Mouse (Mus musculus) Patski (cell line): ENCODE measurements around the gene 2010111I01Rik. TPM values are rescaled to one million over a fixed set of nuclear protein-coding genes. Genes with fewer than 3 reads are reported as not detected.

Source experiments
- ATAC-seq: fragments of 100-300 bp; one replicate; pipeline ENCODE4 v1.8.0; 2021
- CTCF ChIA-PET: fragments of 350-600 bp; sonication (Branson Sonifier 250); formaldehyde crosslinking; loops from one replicate; lab custom pipeline; 2022; ENCODE audit warnings: inconsistent platforms; lab: Charles Lee
- POLR2A ChIA-PET: fragments of 350-600 bp; sonication (Branson Sonifier 250); formaldehyde crosslinking; loops from one replicate; lab custom pipeline; 2022; ENCODE audit warnings: antibody characterized with exemption, inconsistent platforms; lab: Charles Lee
- DNase-seq: peaks from one replicate; pipeline ENCODE4 v3.0.0-alpha.2; 2011; ENCODE audit warnings: low read depth, low spot score
- H3K27me3 ChIP-seq: fragments of 371-371 bp; one replicate; pipeline ENCODE4 v1.5.1; 2021
- CTCF ChIP-seq: fragments of 100-300 bp; IDR thresholded peaks from one replicate; pipeline ENCODE4 v1.5.1; 2021
- in situ Hi-C: fragments of 300-500 bp; cut with MboI; formaldehyde crosslinking; loops from 3 replicates; pipeline ENCODE4 v1.11.1; 2018; ENCODE audit warnings: low pct_unique_long_range_greater_than_20kb, mixed read lengths
- polyA plus RNA-seq: library from polyadenylated mRNA; unstranded; gene quantifications from one replicate; pipeline ENCODE4 v1.2.3, GENCODE M21; 2021

Gene 2010111I01Rik
- polyA plus RNA-seq, 1 experiment from 2014 or later = 98.5 TPM

DNA sequence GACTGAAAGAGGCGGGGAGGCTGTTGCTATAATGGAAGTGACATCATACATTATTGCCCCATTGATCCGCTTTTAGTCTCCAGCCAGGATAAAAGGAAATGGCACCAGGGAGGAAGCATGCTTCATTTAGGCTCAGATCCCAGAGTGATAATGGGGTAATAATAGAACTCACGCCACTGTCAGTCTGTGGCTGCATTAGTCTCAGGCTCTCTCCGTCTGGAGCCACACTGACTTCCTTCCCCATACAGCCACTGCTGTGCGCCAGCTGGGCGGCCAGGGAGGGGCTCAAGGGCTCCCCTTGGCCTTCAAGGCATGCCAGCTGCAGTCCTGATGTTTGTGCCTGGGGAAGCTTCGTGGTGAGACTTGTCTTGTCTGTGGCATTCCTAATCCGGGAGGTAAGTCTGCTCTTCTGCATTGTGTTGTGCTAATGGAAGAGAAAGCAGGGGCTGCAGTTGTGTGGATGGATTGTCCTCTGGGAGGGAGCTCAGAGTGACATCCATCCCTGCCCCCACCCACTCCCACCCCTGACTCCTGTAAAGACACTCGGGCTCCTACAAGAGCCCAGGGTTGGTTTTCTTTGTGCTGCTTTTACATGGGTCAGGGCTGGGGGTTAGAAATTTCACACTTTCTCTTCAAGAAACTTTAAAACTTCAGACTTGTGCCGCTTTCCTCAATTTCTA is 314.2 kb downstream of the 2010111I01Rik start:
- no peaks in the 10 kb centered on the region for H3K27me3 ChIP-seq
- peak; percentile 36 for ATAC-seq
- POLR2A ChIA-PET = no interaction called here
- no peak for TF ChIP-seq CTCF
- in situ Hi-C loops = loop anchor here (5.0 kb wide), 1 partner anchor 37 kb away; no protein-coding TSS in a partner anchor
- CTCF ChIA-PET = no interaction called here
- no peak for DNase-seq

DNA sequence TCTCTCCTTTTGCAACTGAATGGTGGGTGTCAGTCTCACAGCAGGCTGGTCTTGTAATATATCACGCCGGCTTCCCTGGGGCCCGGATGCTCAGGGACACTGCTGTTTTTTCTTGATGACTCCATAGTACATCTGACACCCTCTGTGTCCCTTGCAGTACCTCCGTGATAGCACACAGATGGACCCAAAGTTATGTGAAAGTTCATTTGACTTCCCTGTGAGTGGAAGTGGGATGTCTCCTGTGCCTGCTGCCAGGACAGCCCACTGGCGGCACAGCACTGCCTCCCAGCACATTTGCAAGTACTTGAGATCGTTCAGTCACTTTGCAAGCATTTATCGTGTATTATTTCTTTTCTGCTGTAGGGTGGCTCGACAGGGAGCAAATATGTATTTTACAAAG is 315.1 kb downstream of the 2010111I01Rik start:
- CTCF ChIA-PET = no interaction called here
- ATAC-seq (no peak), DNase-seq (no peak)
- TF ChIP-seq CTCF = no peak
- no peaks in the 10 kb centered on the region for H3K27me3 ChIP-seq
- in situ Hi-C loops = loop anchor here (5.0 kb wide), 1 partner anchor 38 kb away; no protein-coding TSS in a partner anchor
- POLR2A ChIA-PET = no interaction called here

DNA sequence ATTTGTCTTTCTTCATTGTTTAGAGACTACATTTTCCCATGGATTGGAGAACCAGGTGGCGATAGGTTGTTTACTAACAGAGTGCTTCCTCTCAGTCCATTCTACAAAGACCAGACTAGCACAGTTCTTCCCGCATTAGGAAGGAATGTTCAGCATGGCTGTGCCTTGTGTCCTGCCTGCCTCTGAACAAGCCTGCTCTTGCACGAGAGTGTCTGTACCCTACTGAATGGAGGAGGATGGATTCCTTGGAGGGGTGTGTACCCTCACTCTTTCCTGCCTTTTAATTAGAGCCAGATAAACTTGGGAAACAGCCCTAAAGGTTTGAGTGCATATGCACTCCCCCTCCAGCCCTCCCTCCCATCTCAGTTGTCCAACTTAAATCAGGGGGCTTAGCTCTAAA is 315.7 kb downstream of the 2010111I01Rik start:
- no peak for TF ChIP-seq CTCF
- H3K27me3 ChIP-seq = no peaks in the 10 kb centered on the region
- in situ Hi-C loops = no loop called here
- POLR2A ChIA-PET = interaction anchor here (1.0 to 1.1 kb wide), 2 partner anchors 30 to 49 kb away, joined by 3 to 5 read pairs; no protein-coding TSS in a partner anchor
- no peak for ATAC-seq
- CTCF ChIA-PET = interaction anchor here (0.9 to 1.3 kb wide), 3 partner anchors 51 to 235 kb away, joined by 4 to 5 read pairs (median 5); no protein-coding TSS in a partner anchor
- no peak for DNase-seq

DNA sequence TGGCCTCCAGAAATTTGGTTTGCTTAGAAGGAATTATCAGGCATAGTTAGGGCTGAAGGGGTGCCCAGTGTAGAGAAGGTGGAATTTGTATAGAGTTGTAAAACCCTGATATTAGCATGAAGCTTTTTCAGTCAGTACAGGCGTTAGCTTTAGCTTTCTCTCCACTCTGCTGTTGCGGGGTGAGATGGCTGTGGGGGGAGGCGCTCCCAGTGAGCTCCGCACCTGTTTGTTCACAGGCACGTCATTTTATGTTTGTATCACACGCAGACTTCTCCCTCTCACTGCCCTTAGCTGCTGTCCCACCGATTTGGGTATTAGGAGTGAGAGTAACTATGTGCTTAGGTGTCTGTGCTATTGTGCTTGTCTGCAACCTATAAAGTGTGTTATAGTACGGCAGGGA is 316.5 kb downstream of the 2010111I01Rik start:
- ChIA-PET CTCF (interaction anchor here (0.9 to 1.3 kb wide), 3 partner anchors 50 to 236 kb away, joined by 4 to 5 read pairs (median 5); no protein-coding TSS in a partner anchor), POLR2A (interaction anchor here (1.0 to 1.1 kb wide), 2 partner anchors 31 to 50 kb away, joined by 3 to 5 read pairs; no protein-coding TSS in a partner anchor)
- in situ Hi-C loops = no loop called here
- TF ChIP-seq CTCF = no peak
- ATAC-seq (no peak), DNase-seq (no peak)
- no peaks in the 10 kb centered on the region for H3K27me3 ChIP-seq

DNA sequence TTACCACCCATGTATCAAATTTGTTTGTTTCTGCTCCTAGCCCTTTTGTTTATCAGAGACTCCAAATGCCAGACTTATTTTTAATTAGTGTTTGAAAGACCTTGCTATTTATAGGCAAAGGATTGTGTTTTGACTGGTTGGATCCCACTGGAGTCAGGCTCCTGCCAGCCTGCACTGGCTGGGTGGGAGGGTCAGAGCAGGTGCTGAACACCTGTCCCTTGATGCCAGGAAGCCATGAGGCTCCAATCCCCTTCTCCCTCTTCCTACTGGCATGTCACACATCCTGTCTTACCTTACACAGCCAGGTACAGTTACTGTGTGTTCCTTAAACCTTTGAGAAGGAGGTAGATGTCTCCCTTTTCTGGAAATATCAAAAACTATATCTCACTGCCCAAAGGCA is 318.5 kb downstream of the 2010111I01Rik start:
- no peaks in the 10 kb centered on the region for H3K27me3 ChIP-seq
- ChIA-PET POLR2A (interaction anchor here (0.6 to 1.3 kb wide), 3 partner anchors 9 to 361 kb away, joined by 4 to 5 read pairs (median 5); no protein-coding TSS in a partner anchor), CTCF (interaction anchor here (1.0 to 2.0 kb wide), 4 partner anchors 12 to 312 kb away, joined by 3 to 7 read pairs (median 5); no protein-coding TSS in a partner anchor)
- DNase-seq (no peak), ATAC-seq (no peak)
- no peak for TF ChIP-seq CTCF
- in situ Hi-C loops = no loop called here

DNA sequence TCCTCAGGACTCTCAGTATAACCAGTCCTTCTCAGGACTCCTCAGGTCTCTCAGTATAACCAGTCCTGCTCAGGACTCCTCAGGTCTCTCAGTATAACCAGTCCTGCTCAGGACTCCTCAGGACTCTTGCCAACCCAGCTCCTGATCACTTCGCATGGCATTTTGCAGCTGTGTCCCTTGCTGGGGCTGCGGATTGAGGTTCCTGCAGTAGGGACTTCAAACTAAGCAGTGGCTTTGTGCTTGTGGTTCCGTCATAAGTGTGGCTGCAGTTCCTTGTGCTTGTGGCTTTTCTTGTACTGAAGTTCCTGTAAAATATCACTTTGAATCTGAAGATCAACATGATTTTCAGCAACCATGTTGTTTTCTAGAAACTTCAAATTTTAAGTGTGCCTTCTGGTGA is 320.1 kb downstream of the 2010111I01Rik start:
- no peak for TF ChIP-seq CTCF
- POLR2A ChIA-PET = interaction anchor here (1.5 kb wide), 1 partner anchor 16 kb away, joined by 4 read pairs; no protein-coding TSS in a partner anchor
- ATAC-seq = no peak
- no peaks in the 10 kb centered on the region for H3K27me3 ChIP-seq
- CTCF ChIA-PET = interaction anchor here (0.9 kb wide), 1 partner anchor 45 kb away, joined by 3 read pairs; no protein-coding TSS in a partner anchor
- in situ Hi-C loops = no loop called here
- DNase-seq = no peak

DNA sequence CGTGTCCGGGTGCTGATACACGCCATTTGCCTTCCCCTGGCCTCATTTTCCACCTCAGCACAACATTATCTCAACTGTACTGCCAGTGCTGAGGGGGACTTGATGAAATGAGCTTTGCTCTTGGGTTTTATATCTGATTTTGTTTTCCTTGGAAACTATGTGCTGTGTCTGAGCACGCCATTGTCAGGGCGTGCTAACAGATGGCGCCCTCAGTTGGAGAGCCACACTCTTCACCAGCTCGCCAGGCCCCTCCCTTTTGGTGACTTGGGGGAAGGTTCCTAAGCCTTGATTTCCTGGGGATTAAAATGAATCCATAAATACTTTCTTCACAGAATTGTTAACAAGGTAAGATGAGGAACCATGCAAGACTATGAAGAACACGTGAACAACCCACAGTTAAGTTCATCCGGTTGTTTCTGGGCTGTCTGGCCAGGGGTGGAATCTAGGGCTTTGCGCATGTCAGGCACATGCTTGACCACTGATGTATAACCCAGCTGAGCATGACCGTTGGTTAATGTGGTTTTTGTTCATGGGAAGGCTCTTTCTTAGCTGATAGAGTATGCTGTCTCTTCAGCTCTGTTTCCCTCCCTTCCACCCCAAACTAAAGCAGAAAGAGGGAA is 321.9 kb downstream of the 2010111I01Rik start:
- POLR2A ChIA-PET = interaction anchor here (0.6 to 1.1 kb wide), 4 partner anchors 10 to 241 kb away, joined by 3 to 6 read pairs (median 3); no protein-coding TSS in a partner anchor
- in situ Hi-C loops = no loop called here
- DNase-seq (peak; percentile 76), ATAC-seq (peak; percentile 70)
- CTCF ChIA-PET = interaction anchor here (0.9 to 1.1 kb wide), 4 partner anchors 18 to 241 kb away, joined by 3 read pairs; no protein-coding TSS in a partner anchor
- no peak for TF ChIP-seq CTCF
- no peaks in the 10 kb centered on the region for H3K27me3 ChIP-seq

DNA sequence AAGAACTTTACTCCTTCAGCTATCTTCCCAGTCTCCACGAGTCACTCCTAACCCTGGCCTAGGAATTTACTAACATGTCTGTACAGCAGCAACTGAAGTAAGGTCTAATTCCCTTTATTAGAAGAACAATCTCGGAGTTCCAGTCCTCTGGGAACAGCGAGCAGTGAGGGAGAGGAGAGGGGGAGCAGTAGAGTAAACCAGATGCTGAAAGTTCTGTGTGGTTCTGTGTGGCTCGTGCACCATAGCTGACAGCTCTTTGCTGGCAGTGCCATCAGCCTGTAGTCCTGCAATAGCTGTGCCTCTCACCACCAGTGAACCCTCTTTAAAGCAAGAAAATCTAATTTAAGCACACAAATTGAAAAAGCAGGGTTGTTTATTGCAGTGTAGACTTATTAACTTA is 324.5 kb downstream of the 2010111I01Rik start:
- TF ChIP-seq CTCF = no peak
- no peak for ATAC-seq
- CTCF ChIA-PET = interaction anchor here (1.2 kb wide), 1 partner anchor 11 kb away, joined by 3 read pairs; no protein-coding TSS in a partner anchor
- in situ Hi-C loops = no loop called here
- no peak for DNase-seq
- POLR2A ChIA-PET = interaction anchor here (1.0 kb wide), 1 partner anchor 142 kb away, joined by 3 read pairs; no protein-coding TSS in a partner anchor
- H3K27me3 ChIP-seq = no peaks in the 10 kb centered on the region

DNA sequence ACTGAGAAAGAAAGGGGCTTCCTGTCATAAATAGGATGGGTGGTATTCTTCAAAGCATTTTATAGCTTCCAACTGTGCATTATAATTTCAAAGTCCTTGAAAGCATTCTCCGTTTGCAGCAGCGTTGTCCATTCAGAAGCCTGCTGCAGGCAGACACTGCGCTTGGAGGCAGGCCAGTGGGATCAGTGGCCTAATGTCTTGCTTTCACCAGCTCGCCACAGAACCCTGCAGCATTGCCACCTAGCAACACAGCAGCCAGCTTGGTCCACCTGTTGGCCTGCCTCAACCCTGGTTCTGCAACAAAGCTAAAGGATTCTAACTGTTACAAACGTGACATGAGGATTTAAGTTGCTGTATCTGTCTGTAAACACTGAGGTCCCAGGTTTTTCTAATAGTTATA is 325.0 kb downstream of the 2010111I01Rik start:
- no peak for TF ChIP-seq CTCF
- H3K27me3 ChIP-seq = no peaks in the 10 kb centered on the region
- DNase-seq (no peak), ATAC-seq (no peak)
- in situ Hi-C loops = no loop called here
- ChIA-PET POLR2A (no interaction called here), CTCF (interaction anchor here (1.2 to 1.7 kb wide), 2 partner anchors 11 to 37 kb away, joined by 3 to 5 read pairs; no protein-coding TSS in a partner anchor)

DNA sequence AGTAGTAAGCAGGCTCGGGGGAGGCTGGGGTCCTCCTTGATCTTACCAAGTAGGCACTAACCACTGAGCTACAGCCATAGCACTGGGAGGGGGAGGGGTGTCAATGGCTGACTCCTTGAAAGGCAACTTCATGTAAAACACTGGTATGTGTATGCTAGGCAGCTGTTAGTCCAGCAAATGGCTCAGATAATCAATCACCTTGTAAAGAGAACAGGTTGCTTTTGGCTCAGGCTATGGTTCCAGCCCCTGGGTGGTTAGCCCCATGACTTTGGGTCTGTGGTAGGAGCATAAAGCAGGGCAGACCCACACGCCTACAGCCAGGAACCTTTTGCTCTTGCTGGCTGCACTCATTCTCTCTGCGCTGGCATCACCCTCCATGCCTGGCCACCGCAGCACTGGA is 325.4 kb downstream of the 2010111I01Rik start:
- TF ChIP-seq CTCF = no peak
- ChIA-PET CTCF (interaction anchor here (1.7 kb wide), 1 partner anchor 37 kb away, joined by 5 read pairs; no protein-coding TSS in a partner anchor), POLR2A (interaction anchor here (1.3 kb wide), 1 partner anchor 45 kb away, joined by 3 read pairs; no protein-coding TSS in a partner anchor)
- in situ Hi-C loops = no loop called here
- DNase-seq (no peak), ATAC-seq (no peak)
- no peaks in the 10 kb centered on the region for H3K27me3 ChIP-seq
